Mouse (Mus musculus): Measurements from ENCODE around the gene Gm20388.

- TF ChIP-seq CHD2 (IDR thresholded peaks at IDR 0.05; ENCODE audit: low read depth, low read length) (no peak), ZC3H11A (IDR thresholded peaks at IDR 0.05; ENCODE audit: borderline replicate concordance, low read depth, low read length) (no peak), MAFK (IDR thresholded peaks at IDR 0.05; ENCODE audit: insufficient read depth, low read depth, low read length) (no peak), HCFC1 (IDR thresholded peaks at IDR 0.05; ENCODE audit: borderline replicate concordance, insufficient read depth, low read length) (no peak), ZNF384 (IDR thresholded peaks at IDR 0.05; ENCODE audit: low read depth, low read length) (no peak)
These were observed 637.7 kb downstream of the Gm20388 start for GRCm38 (mm10) chr8:120548313-120548761.
